Mouse (Mus musculus) limb, embryonic 14.5 days (tissue): ENCODE measurements around the gene Aunip. TPM values are rescaled to one million over a fixed set of nuclear protein-coding genes. Genes with fewer than 3 reads are reported as not detected.

Experiments used
- ATAC-seq: fragments of 200-750 bp; cut with Nextera tagmentation; 2 replicates; pipeline ENCODE4 v1.8.0; 2017; ENCODE audit warnings: low read depth, moderate number of reproducible peaks, moderate TSS enrichment; ENCODE audit not compliant: low FRiP score
- DNase-seq: peaks from one replicate; pipeline ENCODE4 v3.0.0-alpha.2; 2015; ENCODE audit warnings: low spot score
- H3K27ac ChIP-seq: fragments of 300-500 bp; sonication (generic); replicated peaks from 2 replicates; pipeline ENCODE4 v1.5.1; 2014; ENCODE audit warnings: low read depth, mild to moderate bottlenecking, low read length, moderate library complexity, mixed read lengths
- H3K27me3 ChIP-seq: fragments of 300-500 bp; sonication (generic); 2 replicates; pipeline ENCODE4 v1.6.1; 2014; ENCODE audit warnings: low read length, mixed read lengths; ENCODE audit not compliant: control insufficient read depth, insufficient read depth
- H3K36me3 ChIP-seq: fragments of 300-500 bp; sonication (generic); 2 replicates; pipeline ENCODE4 v1.6.1; 2014; ENCODE audit warnings: mild to moderate bottlenecking, low read length, moderate library complexity, mixed read lengths; ENCODE audit not compliant: control insufficient read depth, insufficient read depth
- H3K4me1 ChIP-seq: fragments of 300-500 bp; sonication (generic); 2 replicates; pipeline ENCODE4 v1.6.1; 2014; ENCODE audit warnings: antibody characterized with exemption, low read length, mixed read lengths; ENCODE audit not compliant: control insufficient read depth, insufficient read depth
- H3K4me2 ChIP-seq: fragments of 300-500 bp; sonication (generic); replicated peaks from 2 replicates; pipeline ENCODE4 v1.6.1; 2014; ENCODE audit warnings: low read depth, mild to moderate bottlenecking, low read length, moderate library complexity; ENCODE audit not compliant: severe bottlenecking
- H3K4me3 ChIP-seq: fragments of 300-500 bp; sonication (generic); replicated peaks from 2 replicates; pipeline ENCODE4 v1.5.1; 2014; ENCODE audit warnings: low read length
- H3K9ac ChIP-seq: fragments of 300-500 bp; sonication (generic); 2 replicates; pipeline ENCODE4 v1.6.1; 2014; ENCODE audit warnings: mild to moderate bottlenecking, low read depth, low read length, moderate library complexity; ENCODE audit not compliant: severe bottlenecking
- H3K9me3 ChIP-seq: fragments of 300-500 bp; sonication (generic); 2 replicates; pipeline ENCODE4 v1.6.1; 2016; ENCODE audit warnings: low read length; ENCODE audit not compliant: control insufficient read depth
- POLR2A ChIP-seq: fragments of 200-500 bp; IDR thresholded peaks from 2 replicates; pipeline ENCODE4 v1.8.0; 2012; ENCODE audit warnings: inconsistent platforms, mild to moderate bottlenecking, moderate library complexity, borderline replicate concordance; ENCODE audit not compliant: insufficient read depth, insufficient read length; ENCODE audit errors: extremely low read depth
- WGBS: fragments of 180-500 bp; shearing (Covaris S2); extraction: QIAGEN DNeasy Blood & Tissue Kit; methylation state at CpG from one replicate; pipeline ENCODE4 v1.1.7; 2014; 5-methylcytosine and 5-hydroxymethylcytosine counted together
- polyA plus RNA-seq, 2 experiments: library from polyadenylated mRNA; depleted of rRNA in 1 of 2; stranded (reverse) in 1 of 2; unstranded in 1 of 2; fragments of >200 nt; fragmentation: Nextera tagmentation in 1 of 2; extraction: Ambion mirVana in 1 of 2; gene quantifications; 2 replicates each; pipeline versions ENCODE4 v1.2.1 to v1.2.3; 2012 to 2014

Gene Aunip
- polyA plus RNA-seq, 2 experiments: 3.5 to 10.3 TPM

DNA sequence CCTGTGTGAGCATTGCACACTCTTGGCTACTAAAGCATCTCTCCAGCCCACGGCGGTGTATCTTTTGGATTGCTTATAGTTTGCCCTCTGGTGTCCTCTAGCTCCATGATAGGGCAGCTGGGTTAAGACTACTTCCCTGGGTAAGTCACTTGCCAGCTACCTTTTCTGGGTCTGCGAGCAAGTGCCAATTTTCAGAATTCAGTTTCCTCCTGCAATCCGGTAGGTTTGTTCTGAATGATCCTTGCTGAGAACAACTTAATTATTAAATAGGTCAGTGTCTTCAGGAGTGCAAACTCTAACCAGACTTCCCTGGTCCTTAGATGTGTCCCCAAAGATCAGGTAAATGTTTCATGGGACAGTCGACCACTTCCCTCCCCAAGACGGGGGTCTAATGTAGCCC, 9.7 kb upstream of the Aunip start:
- Histone ChIP-seq H3K9me3 (no peaks in the 10 kb centered on the region), H3K4me2 (no peak overlapping the region), H3K36me3 (no peaks in the 10 kb centered on the region), H3K27me3 (no peaks in the 10 kb centered on the region), H3K4me1 (peaks cover 5% of the 10 kb centered on the region), H3K4me3 (no peak overlapping the region), H3K9ac (no peak overlapping the region), H3K27ac (no peak overlapping the region)
- DNase-seq (no peak), ATAC-seq (no peak)
- TF ChIP-seq POLR2A: no peak
- 88% methylated on average over 6 of the region's 6 CpGs for WGBS

DNA sequence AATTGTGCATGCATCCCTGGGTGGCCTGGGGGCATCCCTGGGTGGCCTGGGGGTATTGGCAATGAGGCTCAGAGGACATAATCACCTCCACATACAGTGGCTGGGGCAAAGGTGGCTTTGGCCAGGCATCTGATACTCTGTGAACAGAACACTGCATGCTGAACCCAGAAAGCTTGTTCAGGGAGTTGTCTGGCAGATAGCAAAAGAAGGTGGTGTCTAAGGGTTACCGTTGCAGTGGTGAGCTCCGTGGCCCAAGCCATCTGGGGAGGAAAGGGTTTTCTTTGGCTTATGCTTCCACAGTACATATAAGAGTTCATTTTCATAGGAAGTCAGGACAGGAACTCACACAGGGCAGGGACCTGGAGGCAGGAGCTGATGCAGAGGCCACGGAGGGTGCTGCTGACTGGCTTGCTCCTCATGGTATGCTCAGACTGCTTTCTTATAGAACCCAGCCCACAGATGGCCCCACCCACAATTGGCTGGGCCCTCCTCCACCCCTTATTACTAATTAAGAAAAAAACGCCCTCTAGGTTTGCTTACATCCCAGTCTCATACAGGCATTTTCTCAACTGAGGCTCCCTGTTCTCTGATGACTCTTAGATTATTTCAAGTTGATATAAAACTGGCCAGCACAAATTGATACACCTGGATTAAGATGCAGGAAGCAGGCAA, 7.0 kb upstream of the Aunip start:
- Histone ChIP-seq H3K4me1 (no peaks in the 10 kb centered on the region), H3K4me3 (no peak overlapping the region), H3K27ac (no peak overlapping the region), H3K36me3 (no peaks in the 10 kb centered on the region), H3K4me2 (no peak overlapping the region), H3K9me3 (no peaks in the 10 kb centered on the region), H3K9ac (no peak overlapping the region), H3K27me3 (no peaks in the 10 kb centered on the region)
- WGBS: 76% methylated on average over 4 of the region's 4 CpGs
- no peak for TF ChIP-seq POLR2A
- ATAC-seq: no peak
- no peak for DNase-seq

GRCm38 (mm10) chr4:134505303-134505789, 5.5 kb upstream of the Aunip start:
- no peak overlapping the region for H3K4me2 ChIP-seq
- H3K9me3 ChIP-seq: no peaks in the 10 kb centered on the region
- H3K9ac ChIP-seq: no peak overlapping the region
- H3K27ac ChIP-seq: no peak overlapping the region
- no peaks in the 10 kb centered on the region for H3K27me3 ChIP-seq
- H3K4me1 ChIP-seq: no peaks in the 10 kb centered on the region
- DNase-seq (no peak), ATAC-seq (no peak)
- H3K36me3 ChIP-seq: no peaks in the 10 kb centered on the region
- no peak for TF ChIP-seq POLR2A
- H3K4me3 ChIP-seq: no peak overlapping the region
- WGBS: 89% methylated on average over 4 of the region's 4 CpGs

DNA sequence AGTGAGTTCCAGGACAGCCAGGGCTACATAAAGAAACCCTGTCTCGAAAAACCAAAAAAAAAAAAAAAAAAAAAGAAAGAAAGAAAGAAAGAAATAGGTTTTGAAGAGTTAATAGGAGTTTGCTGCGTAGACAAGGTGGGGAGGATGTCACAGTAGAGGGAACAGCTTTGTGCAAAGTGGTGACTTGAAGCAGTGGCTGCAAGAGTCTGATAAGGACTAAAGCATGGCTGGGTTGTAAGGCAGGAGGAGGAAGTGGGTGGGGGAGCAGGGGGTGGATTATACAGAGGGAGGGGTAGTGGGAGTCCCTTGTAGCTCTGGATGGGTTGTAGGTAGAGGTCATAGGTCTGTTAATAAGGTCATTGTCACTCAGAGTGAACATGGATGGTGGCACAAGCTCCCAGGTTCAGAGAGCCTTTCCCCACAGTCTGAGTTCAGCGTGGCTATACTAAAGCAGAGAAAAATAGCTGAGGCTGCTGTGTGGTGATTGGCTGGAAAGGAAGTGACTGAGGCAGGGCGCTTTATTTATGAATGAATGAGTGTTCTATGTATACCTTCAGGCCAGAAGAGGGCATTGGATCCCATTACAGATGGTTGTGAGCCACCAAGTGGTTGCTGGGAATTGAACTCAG, 4.7 kb upstream of the Aunip start:
- Histone ChIP-seq H3K9ac (no peak overlapping the region), H3K4me2 (no peak overlapping the region), H3K9me3 (no peaks in the 10 kb centered on the region), H3K4me3 (no peak overlapping the region), H3K27ac (no peak overlapping the region), H3K4me1 (no peaks in the 10 kb centered on the region), H3K36me3 (no peaks in the 10 kb centered on the region), H3K27me3 (no peaks in the 10 kb centered on the region)
- WGBS: 78% methylated on average over 3 of the region's 4 CpGs
- ATAC-seq (no peak), DNase-seq (no peak)
- no peak for TF ChIP-seq POLR2A

DNA sequence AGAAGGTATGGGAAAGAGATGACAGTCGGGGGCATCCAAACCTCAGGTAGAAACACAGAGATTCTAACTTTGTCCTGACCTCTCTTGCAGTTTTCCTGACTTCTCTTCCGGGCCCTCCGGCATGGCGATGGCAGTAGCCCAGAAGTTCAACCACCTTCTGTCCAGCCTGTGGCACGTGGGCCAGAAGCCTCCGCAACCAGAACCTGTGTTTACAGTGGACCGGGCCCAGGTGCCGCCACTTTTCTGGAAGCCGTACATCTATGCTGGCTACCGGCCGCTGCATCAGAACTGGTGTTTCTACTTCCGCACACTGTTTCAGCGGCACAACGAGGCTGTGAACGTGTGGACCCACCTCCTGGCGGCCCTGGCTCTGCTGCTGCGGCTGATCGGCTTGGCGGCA, 4.1 kb upstream of the Aunip start:
- no peak for TF ChIP-seq POLR2A
- no peak for ATAC-seq
- no peaks in the 10 kb centered on the region for H3K36me3 ChIP-seq
- H3K27me3 ChIP-seq: no peaks in the 10 kb centered on the region
- no peak overlapping the region for H3K9ac ChIP-seq
- H3K4me2 ChIP-seq: no peak overlapping the region
- 85% methylated on average over 19 of the region's 19 CpGs for WGBS
- H3K4me1 ChIP-seq: no peaks in the 10 kb centered on the region
- no peaks in the 10 kb centered on the region for H3K9me3 ChIP-seq
- H3K27ac ChIP-seq: no peak overlapping the region
- no peak overlapping the region for H3K4me3 ChIP-seq
- DNase-seq: no peak
